ENCODE assay signal across 19 mouse cellular contexts in genomic region chr5:17830536-17830935, GRCm38 (mm10). TPM values are rescaled to one million over a fixed set of nuclear protein-coding genes. Genes with fewer than 3 reads are reported as not detected.
DNase-seq lines count a peak whose midpoint lies in the region; ATAC-seq and TF ChIP-seq lines count a peak whose summit lies in the region.
"Had no signal": no experiment of that assay in that cellular context is flagged by ENCODE, and none has a peak within 500 bp of the region (broad histone marks: within the 10 kb centered on the region; RNA-seq: fewer than 3 reads in every experiment).

No protein-coding gene starts in this region.

- peak overlapping the region; percentile 73 for H3K27ac ChIP-seq in gastrocnemius, adult 2 months
- H3K27ac ChIP-seq in lung, embryonic 14.5 days (ENCODE audit: low read depth) = peak overlapping the region; percentile 6; the same call in 1 of the 2 replicates
- peak overlapping the region; percentile 70 for H3K27ac ChIP-seq in liver, postnatal 0 days (ENCODE audit: low read depth)
- no peak overlapping the region for H3K27ac ChIP-seq in kidney, adult 2 months (ENCODE audit: insufficient read depth, low read depth, low read length)
- H3K27ac ChIP-seq: forebrain, embryonic 12.5 days; hindbrain, embryonic 12.5 days; kidney, postnatal 0 days; layer of hippocampus, adult 2 months had no signal

- 0 out of 2 replicates have a peak, but pooled peaks have one; percentile 25 for TF ChIP-seq EP300 in liver, postnatal 0 days (IDR thresholded peaks at IDR 0.05; ENCODE audit: low read depth)

- no peak overlapping the region for H3K4me2 ChIP-seq in lung, embryonic 14.5 days
- peak overlapping the region; percentile 48 for H3K4me2 ChIP-seq in liver, postnatal 0 days (ENCODE audit: low read depth, low read length)
- H3K4me2 ChIP-seq: forebrain, embryonic 12.5 days; hindbrain, embryonic 12.5 days had no signal

- H3K4me3 ChIP-seq in gastrocnemius, adult 2 months = peak overlapping the region; percentile 59
- no peak overlapping the region for H3K4me3 ChIP-seq in lung, embryonic 14.5 days (ENCODE audit: low read depth, low read length)
- no peak overlapping the region for H3K4me3 ChIP-seq in liver, postnatal 0 days (ENCODE audit: low read depth, low read length)
- no peak overlapping the region for H3K4me3 ChIP-seq in kidney, adult 2 months (ENCODE audit: insufficient read depth, low read depth, low read length)
- H3K4me3 ChIP-seq: forebrain, embryonic 12.5 days; hindbrain, embryonic 12.5 days; layer of hippocampus, adult 2 months had no signal

- no peaks in the 10 kb centered on the region for H3K36me3 ChIP-seq in lung, embryonic 14.5 days (ENCODE audit: insufficient read depth)
- no peaks in the 10 kb centered on the region for H3K36me3 ChIP-seq in liver, postnatal 0 days (replicated peaks; ENCODE audit: insufficient read depth, low read length)
- no peaks in the 10 kb centered on the region for H3K36me3 ChIP-seq in kidney, adult 2 months (ENCODE audit: control insufficient read depth, insufficient read depth, low read length)
- H3K36me3 ChIP-seq: forebrain, embryonic 12.5 days; hindbrain, embryonic 12.5 days had no signal

- TF ChIP-seq CTCF in gastrocnemius, adult 2 months (IDR thresholded peaks at IDR 0.05) = no peak
- TF ChIP-seq CTCF in lung, embryonic 14.5 days (IDR thresholded peaks at IDR 0.05; ENCODE audit: low read depth) = no peak
- TF ChIP-seq CTCF in brain, embryonic 14.5 days (IDR thresholded peaks at IDR 0.05; ENCODE audit: borderline replicate concordance, extremely low read depth, insufficient read depth, insufficient read length) = no peak
- TF ChIP-seq CTCF in liver, postnatal 0 days (IDR thresholded peaks at IDR 0.05; ENCODE audit: low read depth) = no peak
- no peak for TF ChIP-seq CTCF in kidney, adult 2 months (conservative IDR thresholded peaks at IDR 0.05; ENCODE audit: insufficient read depth, insufficient read length, low read depth, low read length)

- no peak for DNase-seq in gastrocnemius, adult 2 months
- no peak for DNase-seq in gastrocnemius, adult 8-10 months (ENCODE audit: low spot score in 2 of 2)
- DNase-seq in lung, embryonic 14.5 days = peak; percentile 73
- DNase-seq in lung, postnatal 4 days = no peak
- DNase-seq in brain, embryonic 14.5 days (ENCODE audit: low read depth) = peak; percentile 23
- no peak for DNase-seq in liver, postnatal 0 days
- no peak for DNase-seq in kidney, adult 2 months
- DNase-seq in cerebellum, adult 11-12 months = no peak
- DNase-seq: adrenal gland, adult 2 months; cerebellum, adult 9-10 months; left cerebral cortex, postnatal 4 days; right cerebral cortex, postnatal 25 days; thymus, postnatal 4 days had no signal

- ATAC-seq in lung, embryonic 14.5 days (ENCODE audit: insufficient read depth) = peak; percentile 49; the same call in 1 of the 2 replicates
- ATAC-seq in liver, postnatal 0 days = no peak
- ATAC-seq: inflammation-experienced regulatory T-cells, adult 6 months had no signal

- no peaks in the 10 kb centered on the region for H3K9me3 ChIP-seq in lung, embryonic 14.5 days (ENCODE audit: low read depth, low read length)
- H3K9me3 ChIP-seq in liver, postnatal 0 days (ENCODE audit: low read length) = no peaks in the 10 kb centered on the region
- H3K9me3 ChIP-seq: forebrain, embryonic 12.5 days; hindbrain, embryonic 12.5 days had no signal

- no peaks in the 10 kb centered on the region for H3K27me3 ChIP-seq in lung, embryonic 14.5 days (ENCODE audit: insufficient read depth, low read length)
- no peaks in the 10 kb centered on the region for H3K27me3 ChIP-seq in liver, postnatal 0 days (ENCODE audit: insufficient read depth, low read length)
- H3K27me3 ChIP-seq in kidney, adult 2 months (replicated peaks; ENCODE audit: control insufficient read depth, insufficient read depth, low read length) = no peaks in the 10 kb centered on the region
- H3K27me3 ChIP-seq: forebrain, embryonic 12.5 days; hindbrain, embryonic 12.5 days had no signal

- intact Hi-C loops in gastrocnemius, adult 2 months (cut with DNase I) = no loop called here

- 36% methylated on average over 2 of the region's 2 CpGs for WGBS in lung, embryonic 14.5 days
- WGBS in liver, postnatal 0 days (ENCODE audit: insufficient replicate concordance) = 44% methylated on average over 2 of the region's 2 CpGs
- WGBS in kidney, adult 2 months = 41% methylated on average over 2 of the region's 2 CpGs

- H3K4me1 ChIP-seq in lung, embryonic 14.5 days (ENCODE audit: insufficient read depth) = no peaks in the 10 kb centered on the region
- H3K4me1 ChIP-seq in liver, postnatal 0 days (ENCODE audit: insufficient read depth) = no peaks in the 10 kb centered on the region; the same call in 1 of the 2 replicates
- no peaks in the 10 kb centered on the region; the same call in 1 of the 2 replicates for H3K4me1 ChIP-seq in kidney, adult 2 months (ENCODE audit: control insufficient read depth, insufficient read depth, low read length)
- H3K4me1 ChIP-seq: forebrain, embryonic 12.5 days; hindbrain, embryonic 12.5 days had no signal

- no peak for TF ChIP-seq POLR2A in brain, embryonic 14.5 days (IDR thresholded peaks at IDR 0.05; ENCODE audit: borderline replicate concordance, extremely low read depth, insufficient read depth, insufficient read length, poor library complexity, severe bottlenecking)
- TF ChIP-seq POLR2A in kidney, adult 2 months (IDR thresholded peaks at IDR 0.05; ENCODE audit: low read depth, low read length) = no peak

- no peak overlapping the region for H3K9ac ChIP-seq in lung, embryonic 14.5 days
- H3K9ac ChIP-seq in liver, postnatal 0 days (replicated peaks) = no peak overlapping the region
- H3K9ac ChIP-seq: forebrain, embryonic 12.5 days; hindbrain, embryonic 12.5 days; liver, embryonic 14.5 days had no signal

RNA-seq across cellular contexts. Expression of gene Cd36, which starts 58.1 kb away (rescaled TPM):
- 100 to 1,000 TPM; 237 to 443 TPM for total RNA-seq in gastrocnemius, adult 2 months (2021)
- 100 to 1,000 TPM; 206 to 265 (median 247) TPM for total RNA-seq in gastrocnemius, adult 8-10 months (2022)
- 7.6 and 9.7 TPM in 2 replicates for polyA plus RNA-seq in lung, embryonic 14.5 days (2014; fragmentation: Nextera tagmentation; extraction: Ambion mirVana)
- 2.3 and 3.4 TPM in 2 replicates for polyA plus RNA-seq in brain, embryonic 14.5 days (2012; rRNA removed)
- polyA plus RNA-seq in liver, postnatal 0 days (2015; fragmentation: Nextera tagmentation; extraction: Ambion mirVana) = 63.1 and 63.9 TPM in 2 replicates
- 41.4 and 43.8 TPM in 2 replicates for polyA plus RNA-seq in kidney, adult 2 months (2012; rRNA removed)

Comparison
In these comparisons a context has a peak if more than half of its experiments do, and no peak if none do; other contexts are left out.
1. DNase-seq: peak in lung, embryonic 14.5 days (single experiment) and brain, embryonic 14.5 days (single experiment); none in gastrocnemius, adult 2 months (single experiment), gastrocnemius, adult 8-10 months (0 of 2), lung, postnatal 4 days (0 of 2), liver, postnatal 0 days (single experiment), kidney, adult 2 months (single experiment) and cerebellum, adult 11-12 months (single experiment).